Mouse (Mus musculus) C2C12 (cell line): ENCODE results near the gene Gm21974. TPM values are rescaled to one million over a fixed set of nuclear protein-coding genes. Genes with fewer than 3 reads are reported as not detected.

Source experiments
- H3K27me3 ChIP-seq: one replicate; pipeline ENCODE4 v1.6.1; 2011; ENCODE audit not compliant: control insufficient read depth, insufficient read depth, insufficient read length
- H3K36me3 ChIP-seq: one replicate; pipeline ENCODE4 v1.6.1; 2011; ENCODE audit not compliant: control insufficient read depth, insufficient read depth
- H3K4me3 ChIP-seq: one replicate; pipeline ENCODE4 v1.5.1; 2011; ENCODE audit warnings: mild to moderate bottlenecking, control low read depth; ENCODE audit not compliant: poor library complexity, insufficient read depth, severe bottlenecking
- H3K79me2 ChIP-seq: one replicate; pipeline ENCODE4 v1.6.1; 2011; ENCODE audit not compliant: control insufficient read depth, insufficient read depth
- H3K79me3 ChIP-seq: one replicate; pipeline ENCODE4 v1.6.1; 2011; ENCODE audit warnings: low read depth, control low read depth
- H3ac ChIP-seq: one replicate; pipeline ENCODE3; 2011; ENCODE audit warnings: low read depth; ENCODE audit not compliant: control insufficient read depth, insufficient read length
- CEBPB ChIP-seq: IDR thresholded peaks from one replicate; pipeline ENCODE4 v1.6.1; 2011; ENCODE audit warnings: low read depth, mild to moderate bottlenecking, control low read depth, moderate library complexity
- CTCF ChIP-seq: IDR thresholded peaks from one replicate; pipeline ENCODE4 v1.5.1; 2011; ENCODE audit not compliant: control insufficient read depth, insufficient read depth, insufficient read length
- FOSL1 ChIP-seq: IDR thresholded peaks from one replicate; pipeline ENCODE4 v1.8.0; 2011; ENCODE audit warnings: mild to moderate bottlenecking, low read length; ENCODE audit not compliant: poor library complexity, insufficient read depth, severe bottlenecking
- MAX ChIP-seq: IDR thresholded peaks from one replicate; pipeline ENCODE4 v1.6.1; 2011; ENCODE audit warnings: mild to moderate bottlenecking, control low read depth
- MYOD1 ChIP-seq: IDR thresholded peaks from one replicate; pipeline ENCODE4 v1.6.1; 2011; ENCODE audit warnings: low read depth; ENCODE audit not compliant: control insufficient read depth, insufficient read length
- MYOG ChIP-seq: IDR thresholded peaks from one replicate; pipeline ENCODE4 v1.6.1; 2011; ENCODE audit not compliant: control insufficient read depth, insufficient read length; ENCODE audit errors: extremely low read depth
- USF1 ChIP-seq: IDR thresholded peaks from one replicate; pipeline ENCODE4 v1.6.1; 2011; ENCODE audit warnings: low read depth, mild to moderate bottlenecking, control low read depth, moderate library complexity
- polyA plus RNA-seq: library from polyadenylated mRNA; unstranded; fragments of >200 nt; fragmentation: generic; extraction: Trizol; gene quantifications from one replicate; pipeline ENCODE4 v1.2.1, GENCODE M21; 2012; ENCODE audit warnings: missing spikeins

Gm21974 gene
- polyA plus RNA-seq, 1 experiment = not detected

DNA sequence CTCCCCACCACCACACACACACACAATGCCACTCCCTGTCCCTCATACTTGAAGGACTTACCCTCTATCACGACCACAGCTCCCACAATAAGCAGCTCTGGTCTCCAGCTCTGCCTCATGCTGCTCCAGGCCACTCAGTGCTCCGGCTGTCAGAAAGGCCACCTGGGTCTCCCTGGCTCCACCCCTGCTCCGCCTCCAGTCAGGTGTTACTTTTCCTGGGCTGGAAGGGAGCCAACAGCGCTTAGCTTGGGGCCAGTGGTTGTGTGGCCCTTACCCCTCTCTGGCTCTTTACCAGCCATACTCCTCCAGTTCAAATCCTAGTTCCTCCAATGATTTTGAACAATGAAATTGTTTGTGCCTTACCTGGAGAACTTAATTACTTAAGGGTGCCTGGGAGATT, 4.5 kb downstream of the Gm21974 start, which contains the start of gene Prss53:
Gene Prss53 (minus strand): TSS at position 173 of the 400 bp plus-strand sequence.
- no peaks in the 10 kb centered on the region for H3K79me3 ChIP-seq
- H3K36me3 ChIP-seq = peaks cover 5% of the 10 kb centered on the region
- TF ChIP-seq USF1 (no peak), CTCF (no peak), MYOG (no peak), MAX (no peak), MYOD1 (no peak), CEBPB (no peak), FOSL1 (no peak)
- peaks cover 11% of the 10 kb centered on the region for H3K79me2 ChIP-seq
- no peak within 1 kb of the TSS for H3K4me3 ChIP-seq
- H3K27me3 ChIP-seq = no peaks in the 10 kb centered on the region
- H3ac ChIP-seq = no peak within 1 kb of the TSS

DNA sequence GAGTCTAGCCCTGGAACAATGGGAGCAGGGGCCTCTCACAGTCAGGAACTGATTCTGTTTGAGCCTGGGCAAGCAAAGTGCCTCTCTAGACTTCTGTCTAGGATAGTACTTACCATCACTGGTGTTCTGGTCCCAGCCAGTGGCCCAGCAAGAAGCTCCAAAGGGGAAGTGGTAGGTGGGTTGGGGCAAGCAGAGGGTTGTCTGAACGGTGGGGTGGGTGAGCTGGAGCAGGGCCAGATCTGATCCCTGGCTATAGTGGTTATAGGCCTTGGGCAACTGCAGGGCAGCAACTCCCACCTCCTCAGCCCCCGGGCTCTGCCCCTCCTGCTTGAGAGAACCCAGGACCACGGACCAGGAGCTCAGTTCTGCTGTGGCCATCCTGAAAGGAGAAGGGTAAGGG, 6.4 kb downstream of the Gm21974 start:
- no peak for TF ChIP-seq CEBPB
- TF ChIP-seq MYOD1 = no peak
- no peak for TF ChIP-seq FOSL1
- TF ChIP-seq MAX = no peak
- no peak for TF ChIP-seq MYOG
- no peak for TF ChIP-seq USF1
- TF ChIP-seq CTCF = no peak
- no peaks in the 10 kb centered on the region for H3K27me3 ChIP-seq
- H3K36me3 ChIP-seq = peaks cover 12% of the 10 kb centered on the region

GRCm38 (mm10) chr7:127887781-127888180, 7.5 kb downstream of the Gm21974 start:
- Histone ChIP-seq H3K27me3 (no peaks in the 10 kb centered on the region), H3K79me3 (peaks cover 4% of the 10 kb centered on the region), H3K79me2 (peaks cover 32% of the 10 kb centered on the region), H3ac (no peak overlapping the region), H3K4me3 (no peak overlapping the region), H3K36me3 (peaks cover 12% of the 10 kb centered on the region)
- TF ChIP-seq CTCF = no peak
- no peak for TF ChIP-seq MYOG
- TF ChIP-seq CEBPB = no peak
- no peak for TF ChIP-seq USF1
- no peak for TF ChIP-seq FOSL1
- TF ChIP-seq MYOD1 = no peak
- no peak for TF ChIP-seq MAX

More for the DNA sequence above, 6.4 kb downstream of the Gm21974 start:
- H3K4me3 ChIP-seq = no peak overlapping the region
- H3K79me3 ChIP-seq = peaks cover 1% of the 10 kb centered on the region
- no peak overlapping the region for H3ac ChIP-seq
- peaks cover 23% of the 10 kb centered on the region for H3K79me2 ChIP-seq

- TF ChIP-seq FOSL1 (no peak), MYOG (no peak), MAX (no peak), CTCF (no peak), MYOD1 (no peak), USF1 (no peak), CEBPB (no peak)
- H3K36me3 ChIP-seq = peaks cover 18% of the 10 kb centered on the region
Measured at GRCm38 (mm10) chr7:127887191-127887590, 8.1 kb downstream of the Gm21974 start.

DNA sequence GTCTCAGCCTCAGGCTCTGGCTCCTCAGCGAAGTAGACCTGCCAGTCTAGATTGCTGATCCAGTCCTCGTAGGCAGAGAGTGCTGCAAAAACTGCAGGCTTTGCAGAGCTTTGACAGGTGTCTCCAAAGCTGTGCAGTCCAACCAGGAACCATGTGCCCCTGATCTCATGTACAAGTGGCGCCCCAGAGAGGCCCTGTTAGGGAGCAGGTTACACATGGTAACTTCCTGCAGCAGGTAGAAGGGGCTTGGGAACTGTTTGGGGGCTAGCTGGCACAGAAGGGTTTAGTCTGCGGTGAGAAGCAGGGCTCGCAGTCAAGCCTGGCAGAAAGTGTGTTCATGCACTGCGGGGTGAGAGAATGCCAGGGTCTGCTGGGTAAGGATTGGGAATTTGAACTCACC, 8.7 kb downstream of the Gm21974 start:
- Histone ChIP-seq H3K36me3 (peaks cover 25% of the 10 kb centered on the region), H3ac (no peak overlapping the region), H3K79me2 (peaks cover 44% of the 10 kb centered on the region), H3K27me3 (no peaks in the 10 kb centered on the region), H3K4me3 (no peak overlapping the region), H3K79me3 (peaks cover 6% of the 10 kb centered on the region)
- TF ChIP-seq CEBPB (no peak), FOSL1 (no peak), MYOG (no peak), MAX (no peak), MYOD1 (no peak), CTCF (no peak), USF1 (no peak)

More at GRCm38 (mm10) chr7:127887191-127887590, 8.1 kb downstream of the Gm21974 start:
- H3ac ChIP-seq = no peak overlapping the region
- no peak overlapping the region for H3K4me3 ChIP-seq
- H3K79me2 ChIP-seq = peaks cover 38% of the 10 kb centered on the region
- peaks cover 5% of the 10 kb centered on the region for H3K79me3 ChIP-seq
- H3K27me3 ChIP-seq = no peaks in the 10 kb centered on the region

DNA sequence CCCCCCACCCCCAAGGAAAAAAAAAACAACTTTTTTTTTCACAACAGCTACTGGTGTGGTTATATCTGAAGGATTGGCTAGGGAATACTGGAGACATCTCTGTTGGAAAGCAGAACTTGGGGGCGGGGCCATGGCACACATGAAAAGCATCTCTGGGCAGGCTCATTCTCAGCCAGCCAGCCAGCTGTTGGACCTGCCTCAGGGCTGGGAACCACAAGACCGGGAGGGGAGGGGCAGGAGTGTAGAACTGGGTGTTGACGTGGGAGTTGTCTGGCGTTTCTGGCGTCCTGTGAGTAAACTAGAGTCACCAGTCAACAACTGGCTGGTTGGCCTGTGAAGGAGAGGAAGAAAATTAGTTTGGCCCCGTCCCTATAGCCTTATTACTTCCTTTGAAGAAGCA, 9.3 kb downstream of the Gm21974 start:
- Histone ChIP-seq H3K79me2 (peaks cover 50% of the 10 kb centered on the region), H3K27me3 (no peaks in the 10 kb centered on the region), H3K36me3 (peaks cover 30% of the 10 kb centered on the region), H3K4me3 (no peak overlapping the region), H3K79me3 (peaks cover 6% of the 10 kb centered on the region), H3ac (no peak overlapping the region)
- no peak for TF ChIP-seq CEBPB
- TF ChIP-seq FOSL1 = no peak
- TF ChIP-seq MYOD1 = no peak
- TF ChIP-seq MAX = no peak
- no peak for TF ChIP-seq MYOG
- no peak for TF ChIP-seq CTCF
- no peak for TF ChIP-seq USF1
